Mouse (Mus musculus) gastrocnemius, postnatal 10 days (tissue): ENCODE data around the gene Dgka. TPM values are rescaled to one million over a fixed set of nuclear protein-coding genes. Genes with fewer than 3 reads are reported as not detected.
"Not testable (repeated sequence)": the region's sequence is repeated elsewhere in the genome, so short reads cannot be mapped to it uniquely, and the experiment has no call there.

Source experiments
- DNase-seq: peaks from one replicate; pipeline ENCODE4 v3.0.0; 2021; ENCODE audit warnings: mixed read lengths
- total RNA-seq, 2 experiments: library from RNA; stranded (reverse); gene quantifications; 2 replicates each; pipeline ENCODE4 v1.2.3; 2021

The Dgka gene
- total RNA-seq, 2 experiments from 2014 or later = 7.1 to 8.8 TPM

DNA sequence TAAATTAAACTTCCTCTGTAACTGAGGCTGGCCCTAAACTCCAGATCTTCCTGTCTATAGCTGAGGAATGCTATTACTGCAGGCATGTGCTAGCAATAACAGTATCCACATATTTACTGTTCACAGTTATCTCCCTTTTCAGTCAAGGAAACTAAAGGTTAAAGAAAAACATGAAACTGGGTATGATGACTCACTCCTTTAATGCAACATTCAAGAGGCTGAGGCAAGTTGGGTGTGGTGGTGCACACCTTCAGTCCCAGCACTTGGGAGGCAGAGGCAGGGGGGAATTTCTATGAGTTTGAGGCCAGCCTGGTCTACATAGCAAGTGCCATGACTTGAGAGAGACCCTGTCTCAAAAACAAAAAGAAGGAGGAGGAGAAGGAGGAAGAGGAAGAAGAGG lies 12.7 kb downstream of the Dgka start:
- no peak for DNase-seq

DNA sequence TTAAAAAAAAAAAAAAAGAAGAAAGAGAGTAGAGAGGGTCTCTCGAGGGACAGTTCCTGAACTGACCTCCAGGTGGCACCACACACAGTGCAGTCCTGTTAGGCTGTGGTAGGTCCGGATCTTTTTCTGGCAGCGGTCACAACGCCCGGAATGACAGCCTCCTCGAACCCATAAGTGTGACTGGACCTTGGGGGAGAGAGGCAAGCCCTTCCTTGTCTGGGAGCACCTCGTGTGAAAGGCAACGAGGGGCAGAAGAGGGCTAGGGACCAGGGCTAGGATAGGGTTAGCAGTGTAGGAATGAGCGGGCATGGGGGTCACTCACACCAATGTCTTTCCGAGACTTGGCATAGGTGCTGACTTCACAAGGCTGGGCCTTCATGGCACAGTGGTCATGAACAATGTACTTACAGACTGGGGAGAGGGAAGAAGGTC lies 13.6 kb downstream of the Dgka start:
- peak; percentile 80 for DNase-seq

DNA sequence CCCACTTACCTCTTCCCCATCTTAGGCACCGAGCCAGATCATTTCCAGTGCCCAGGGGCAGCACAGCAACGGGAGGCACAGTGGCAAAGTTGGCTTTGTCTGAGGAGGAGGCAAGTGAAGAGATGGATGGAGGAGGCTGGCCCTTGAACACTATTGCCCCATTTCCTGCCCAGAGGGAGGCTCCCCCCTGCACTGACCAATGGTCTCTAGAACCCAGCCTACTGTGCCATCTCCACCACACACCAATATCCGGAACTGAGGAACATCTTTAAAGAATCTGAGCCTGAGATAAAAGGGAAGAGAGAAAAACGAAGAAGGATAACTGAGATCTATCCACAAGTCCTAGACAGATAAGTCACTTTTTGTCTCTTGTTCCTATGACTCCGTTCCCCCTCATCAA lies 16.6 kb downstream of the Dgka start:
- DNase-seq = no peak

DNA sequence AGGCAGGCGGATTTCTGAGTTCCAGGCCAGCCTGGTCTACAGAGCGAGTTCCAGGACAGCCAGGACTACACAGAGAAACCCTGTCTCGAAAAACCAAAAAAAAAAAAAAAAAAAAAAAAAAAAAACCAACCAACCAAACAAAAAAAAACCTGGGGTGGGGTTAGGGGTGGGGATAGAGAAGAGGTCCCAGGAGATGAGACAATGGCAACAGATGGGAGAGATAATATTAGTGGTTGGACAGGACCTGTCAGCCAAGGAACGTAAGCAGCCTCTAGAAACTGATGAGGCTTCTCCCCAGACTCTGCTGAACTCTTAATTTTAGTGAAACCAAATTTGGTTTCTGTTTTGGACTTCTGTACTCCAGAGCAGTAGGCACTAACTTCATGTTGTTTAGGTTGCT lies 19.2 kb downstream of the Dgka start:
- not testable (repeated sequence) for DNase-seq

DNA sequence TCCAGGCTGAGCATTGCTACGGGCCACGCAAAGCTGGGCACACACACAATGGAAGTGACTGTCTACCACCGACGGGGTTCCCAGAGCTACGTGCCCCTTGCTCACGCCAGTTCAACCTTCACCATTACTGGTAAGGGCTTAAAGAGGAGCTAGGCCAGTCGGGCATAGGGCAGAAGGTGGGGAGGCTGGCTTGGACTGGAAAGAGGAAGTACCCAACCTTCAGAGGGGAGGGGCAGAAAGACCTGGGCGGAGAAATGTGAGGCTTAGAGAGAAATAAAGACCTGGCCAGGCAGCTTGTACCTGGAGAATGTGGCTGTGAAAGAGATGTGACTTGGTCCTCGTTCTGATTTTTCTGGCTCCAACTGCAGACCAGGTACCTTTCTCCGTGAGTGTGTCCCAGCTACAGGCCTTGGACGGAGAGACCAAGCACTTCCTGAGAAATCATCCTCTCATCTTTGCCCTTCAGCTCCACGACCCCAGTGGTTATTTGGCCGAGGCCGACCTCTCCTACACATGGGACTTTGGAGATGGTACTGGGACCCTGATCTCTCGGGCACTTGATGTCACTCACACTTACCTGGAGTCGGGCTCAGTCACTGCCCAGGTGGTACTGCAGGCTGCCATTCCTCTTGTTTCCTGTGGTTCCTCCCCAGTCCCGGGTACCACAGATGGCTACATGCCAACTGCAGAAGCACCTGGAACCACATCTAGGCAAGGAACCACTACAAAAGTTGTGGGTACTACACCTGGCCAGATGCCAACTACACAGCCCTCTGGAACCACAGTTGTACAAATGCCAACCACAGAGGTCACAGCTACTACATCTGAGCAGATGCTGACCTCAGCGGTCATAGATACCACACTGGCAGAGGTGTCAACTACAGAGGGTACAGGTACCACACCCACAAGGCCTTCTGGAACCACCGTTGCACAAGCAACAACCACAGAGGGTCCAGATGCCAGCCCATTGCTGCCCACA lies 28.8 kb downstream of the Dgka start:
- no peak for DNase-seq

DNA sequence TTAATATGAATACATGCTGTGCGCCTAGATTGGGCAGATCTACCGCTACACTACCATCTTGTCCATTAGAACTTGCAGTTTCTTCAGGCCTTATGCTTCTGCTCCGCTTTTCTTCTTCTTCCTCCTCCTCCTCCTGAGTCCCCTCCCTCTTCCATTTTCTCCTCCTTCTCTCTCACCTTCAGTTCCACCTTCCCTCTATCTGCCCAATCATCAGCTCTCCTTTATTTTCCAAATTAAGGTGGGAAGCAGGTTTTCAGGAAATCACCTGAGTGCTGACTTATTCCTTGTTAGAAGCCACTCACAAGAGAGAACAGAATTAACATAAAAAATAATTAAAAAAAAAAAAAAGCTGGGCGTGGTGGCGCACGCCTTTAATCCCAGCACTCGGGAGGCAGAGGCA lies 33.3 kb downstream of the Dgka start:
- DNase-seq = not testable (repeated sequence)

DNA sequence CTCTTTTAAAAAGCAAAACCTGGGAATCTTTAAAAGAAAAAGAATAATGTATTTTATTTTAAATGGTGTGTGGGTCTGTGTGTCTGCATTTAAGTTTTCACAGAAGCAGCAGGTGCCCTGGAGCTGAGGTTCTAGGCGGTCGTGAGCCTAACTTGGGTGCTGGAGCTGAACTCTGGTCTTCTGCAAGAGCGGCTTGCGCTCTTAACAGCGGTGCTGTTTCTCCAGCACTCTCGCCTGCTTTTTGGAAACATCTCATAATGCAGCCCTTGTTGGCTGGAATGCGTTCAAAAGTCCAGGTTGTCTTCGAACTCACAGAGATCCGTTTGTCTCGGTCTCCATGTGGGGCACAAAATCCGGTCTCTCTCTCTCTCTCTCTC lies 39.4 kb downstream of the Dgka start:
- DNase-seq = no peak

DNA sequence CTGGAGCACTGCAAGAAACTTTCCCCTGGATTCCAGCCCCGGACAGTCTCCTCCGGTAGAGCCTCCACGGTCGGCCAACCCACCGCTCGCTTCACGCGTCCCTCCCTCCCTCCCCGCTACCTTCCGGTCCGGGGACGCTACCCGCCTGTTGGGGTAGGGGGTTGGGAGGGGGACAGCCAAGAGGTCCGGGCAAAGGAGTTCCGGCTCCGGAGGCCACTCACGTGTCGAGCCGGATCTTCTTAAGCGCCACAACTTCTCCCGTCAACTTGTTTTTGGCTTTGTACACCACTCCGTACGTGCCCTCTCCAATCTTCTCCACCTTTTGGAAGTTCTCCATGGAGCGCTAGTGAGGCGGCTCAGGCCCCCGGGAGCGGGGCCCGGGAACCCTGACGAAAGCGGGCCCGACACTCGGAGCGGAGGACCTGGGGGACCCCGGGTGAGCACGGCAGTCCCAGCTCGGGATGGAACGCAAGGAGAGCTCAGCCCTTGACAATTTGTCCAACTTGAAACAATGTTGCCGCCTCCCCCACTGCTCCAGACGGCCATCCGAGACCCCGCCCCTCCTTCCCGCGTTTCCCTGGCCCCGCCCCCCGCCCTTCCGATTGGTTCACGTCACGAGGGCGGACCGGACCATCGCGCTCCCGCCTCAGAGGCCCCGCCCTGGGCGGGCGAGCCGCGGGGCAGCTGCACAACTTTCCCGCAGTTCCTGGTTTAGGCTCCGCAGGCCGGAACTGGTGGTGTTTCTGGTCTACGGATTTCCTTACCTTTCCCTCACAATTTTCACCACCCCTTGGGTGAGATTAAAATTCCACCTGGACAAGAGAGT lies 40.0 kb downstream of the Dgka start, which contains the start of gene Cdk2:
Gene Cdk2, minus strand, starts transcription at position 541 of the 826 bp plus-strand sequence.
- peak; percentile 92 for DNase-seq

DNA sequence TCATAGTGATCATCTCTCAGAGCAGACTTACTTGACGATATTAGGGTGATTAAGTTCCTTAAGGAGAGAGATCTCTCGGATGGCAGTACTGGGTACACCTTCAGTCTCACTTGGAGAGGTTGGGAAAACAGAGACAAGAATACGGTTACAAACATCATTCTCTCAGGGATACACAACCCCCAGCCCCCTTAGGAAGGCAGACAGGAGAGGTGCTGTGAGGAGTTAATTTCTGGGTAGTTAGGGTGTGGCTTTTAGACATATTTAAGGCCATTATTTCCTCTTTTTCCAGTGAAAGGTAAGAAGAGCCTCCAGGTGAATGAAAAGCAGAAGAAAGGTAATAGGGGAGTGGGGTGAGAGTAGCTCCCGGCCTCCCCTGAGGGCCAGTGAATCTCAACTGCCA lies 40.8 kb downstream of the Dgka start, which contains the start of gene Pmel:
Gene Pmel, plus strand, starts transcription at position 301 of the 400 bp plus-strand sequence.
- no peak for DNase-seq

DNA sequence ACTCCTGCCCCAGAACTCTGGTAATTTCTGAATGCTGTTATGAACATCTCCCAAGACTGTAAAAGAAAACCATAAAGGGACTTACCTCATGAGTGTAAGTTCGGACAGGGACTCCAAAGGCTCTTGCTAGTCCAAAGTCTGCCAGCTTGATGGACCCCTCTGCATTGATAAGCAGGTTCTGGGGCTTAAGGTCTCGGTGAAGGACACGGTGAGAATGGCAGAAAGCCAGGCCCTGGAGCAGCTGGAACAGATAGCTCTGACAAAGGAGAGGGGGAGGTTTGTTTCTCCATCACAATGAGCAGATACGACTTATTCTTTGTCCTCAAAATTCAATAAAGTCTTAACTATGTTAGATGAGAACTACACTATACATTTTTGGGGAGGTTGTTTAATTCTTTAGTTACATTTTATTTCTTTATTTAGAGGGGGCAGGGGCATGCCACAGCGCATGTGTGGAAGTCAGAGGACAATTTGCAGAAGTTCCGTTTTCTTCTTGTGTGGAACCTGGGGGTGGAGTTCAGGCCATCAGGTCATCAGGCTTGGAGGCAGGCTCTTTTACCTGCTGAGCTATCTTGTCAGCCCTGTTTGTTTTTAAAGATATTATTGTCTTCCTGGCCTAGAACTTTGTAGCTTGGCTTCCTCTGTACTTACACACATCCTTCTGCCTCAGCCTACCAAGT lies 42.2 kb downstream of the Dgka start:
- DNase-seq = no peak

DNA sequence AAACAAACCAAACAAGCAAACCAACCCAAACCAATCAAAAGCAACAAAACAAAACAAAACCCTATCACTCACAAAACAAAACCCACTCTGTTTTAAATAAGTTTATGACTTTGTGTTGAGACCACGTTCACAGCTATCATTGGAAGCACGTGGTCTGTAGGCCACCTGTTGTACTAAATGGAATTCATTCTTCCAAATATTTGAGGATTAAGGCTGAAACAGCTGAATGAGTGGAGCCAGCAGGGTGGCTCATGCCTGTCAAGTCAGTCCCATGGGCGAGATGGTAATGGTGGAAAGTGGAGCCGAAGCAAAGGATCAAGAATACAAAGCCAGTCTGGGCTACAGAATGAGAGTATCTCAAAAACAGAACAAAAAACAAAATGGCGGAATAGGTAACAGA lies 43.9 kb downstream of the Dgka start:
- DNase-seq = no peak

DNA sequence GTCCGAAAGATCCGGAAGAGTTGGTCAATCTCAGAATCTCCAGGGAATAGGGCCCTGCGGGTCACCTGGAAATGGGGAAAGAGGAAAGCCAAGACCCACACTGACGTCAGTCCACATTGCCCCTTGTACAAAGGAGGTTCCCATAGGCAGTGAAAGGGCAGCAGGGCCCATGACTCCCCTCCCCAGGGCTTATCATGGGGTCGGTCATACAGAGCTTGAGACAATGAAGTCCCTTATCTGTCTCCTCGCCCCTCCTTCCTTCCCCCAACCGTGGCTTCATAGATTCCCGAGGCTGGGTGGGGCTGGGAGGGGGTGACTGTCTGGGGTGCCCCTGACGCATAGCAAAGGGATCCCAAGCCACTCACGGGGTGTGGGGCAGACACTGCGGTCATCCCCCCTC lies 45.0 kb downstream of the Dgka start:
- no peak for DNase-seq

DNA sequence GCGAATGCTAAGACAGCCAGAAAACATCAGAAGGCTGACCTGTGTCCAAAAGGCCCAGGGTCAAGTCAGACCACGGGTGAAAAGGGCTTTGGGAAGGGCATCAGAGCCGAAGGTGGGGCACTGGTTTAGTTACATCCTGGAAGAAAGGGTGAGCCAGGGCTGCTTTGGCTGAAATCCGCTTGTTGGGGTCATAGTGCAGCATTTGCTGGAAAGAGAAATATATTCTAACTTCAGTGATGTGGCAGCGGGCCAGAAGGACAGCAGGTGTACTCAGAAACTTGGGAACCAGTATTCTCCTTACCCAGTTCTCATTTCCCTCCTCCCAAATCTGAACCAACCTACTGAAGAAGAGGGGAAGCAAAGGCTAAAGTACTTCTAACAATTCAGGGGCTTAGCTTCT lies 45.6 kb downstream of the Dgka start:
- DNase-seq = no peak

DNA sequence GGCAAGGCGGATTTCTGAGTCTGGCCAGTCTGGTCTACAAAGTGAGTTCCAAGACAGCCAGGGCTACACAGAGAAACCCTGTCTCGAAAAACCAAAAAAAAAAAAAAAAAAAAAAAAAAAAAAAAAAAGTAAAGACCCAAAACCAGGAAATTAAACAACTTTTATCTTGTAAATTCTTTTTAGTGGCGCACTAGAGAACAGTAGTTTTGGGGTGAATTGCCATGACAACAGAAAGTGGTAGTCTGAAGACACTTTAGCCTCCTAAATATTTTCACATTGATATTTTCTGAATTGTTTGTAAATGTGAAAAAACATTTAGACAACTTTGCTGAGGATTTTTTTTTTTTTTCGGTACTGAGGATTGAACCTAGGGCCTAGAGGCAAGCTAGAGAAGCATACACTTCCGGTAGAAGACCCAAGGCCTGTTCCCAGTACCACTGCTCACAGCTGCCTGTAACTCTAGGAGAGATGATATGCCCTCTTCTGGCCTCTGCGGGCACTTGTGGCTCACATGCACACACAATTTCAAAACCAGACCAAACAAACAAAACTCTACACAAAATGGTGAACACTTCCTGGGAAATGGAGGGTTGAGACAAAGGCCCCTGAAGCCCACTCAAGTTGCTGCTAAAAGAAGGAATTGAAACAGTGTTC lies 47.5 kb downstream of the Dgka start:
- DNase-seq = no peak

DNA sequence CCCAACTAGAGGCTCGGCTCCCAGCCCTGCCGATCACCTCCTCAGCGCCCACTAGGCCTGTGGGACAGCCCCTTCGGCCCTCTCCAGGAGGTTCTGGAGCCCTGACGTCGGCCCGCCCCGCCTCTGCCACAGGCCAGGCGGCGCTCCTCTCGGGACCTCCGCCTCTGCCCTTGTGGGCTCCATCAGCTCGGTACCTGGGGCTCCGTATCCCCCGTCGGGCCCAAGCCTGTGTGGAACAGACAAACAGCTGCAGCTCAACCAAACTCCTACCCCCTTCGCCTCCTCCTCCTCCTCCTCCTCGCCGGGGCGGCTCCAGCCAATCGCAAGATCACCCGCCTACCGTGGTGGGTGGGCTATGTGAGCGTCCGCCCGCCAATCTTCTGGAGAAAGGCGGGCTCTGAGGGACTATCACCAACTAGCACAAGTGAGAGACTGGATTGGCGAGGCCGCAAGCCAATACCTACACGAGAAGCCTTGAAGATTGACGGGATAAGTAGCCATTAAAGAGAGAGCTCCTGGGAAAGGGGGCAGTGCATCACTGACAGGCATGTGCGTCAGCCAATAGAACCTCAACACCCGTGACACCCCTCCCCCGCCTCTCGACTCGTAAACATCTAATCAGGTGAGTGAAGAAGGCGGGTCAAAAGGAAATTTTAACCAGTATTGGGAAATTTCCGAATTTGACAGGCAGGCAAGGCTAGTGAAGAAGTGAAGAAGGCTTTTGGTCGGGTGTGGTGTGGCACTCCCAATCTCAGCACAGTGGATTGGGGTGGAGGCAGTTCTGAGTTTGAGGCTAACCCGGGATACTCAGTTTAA lies 48.5 kb downstream of the Dgka start, which contains the start of gene Rab5b:
Gene Rab5b, minus strand, starts transcription at position 273 of the 816 bp plus-strand sequence.
- DNase-seq = peak; percentile 91

DNA sequence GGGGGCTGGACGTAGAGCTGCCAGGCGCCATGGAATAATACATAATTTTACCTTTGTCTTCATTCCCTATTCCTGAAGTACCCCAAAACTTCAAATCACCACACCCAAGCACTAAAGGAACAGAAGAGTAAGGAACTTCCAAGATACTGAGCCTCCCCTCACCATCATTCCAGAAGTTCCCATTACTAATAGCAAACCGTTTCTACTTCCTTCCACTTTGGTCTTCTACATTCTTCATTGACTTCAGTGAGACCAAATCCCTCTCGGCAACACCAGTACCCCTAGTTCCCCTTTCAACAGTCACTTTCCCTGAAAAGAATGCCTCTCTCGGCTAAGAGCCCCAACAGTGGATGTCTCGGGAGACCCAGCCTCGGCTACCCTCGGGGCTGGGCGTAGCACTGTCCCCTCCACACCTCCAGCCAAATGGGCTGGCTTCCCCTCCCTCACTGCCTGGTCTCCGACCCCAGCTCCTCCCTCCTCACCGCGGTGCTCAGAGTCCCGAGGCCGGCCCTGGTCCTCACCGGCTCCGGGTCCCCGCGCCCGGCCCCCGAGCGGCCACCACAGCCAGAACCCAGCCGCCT lies 49.2 kb downstream of the Dgka start:
- DNase-seq = no peak

DNA sequence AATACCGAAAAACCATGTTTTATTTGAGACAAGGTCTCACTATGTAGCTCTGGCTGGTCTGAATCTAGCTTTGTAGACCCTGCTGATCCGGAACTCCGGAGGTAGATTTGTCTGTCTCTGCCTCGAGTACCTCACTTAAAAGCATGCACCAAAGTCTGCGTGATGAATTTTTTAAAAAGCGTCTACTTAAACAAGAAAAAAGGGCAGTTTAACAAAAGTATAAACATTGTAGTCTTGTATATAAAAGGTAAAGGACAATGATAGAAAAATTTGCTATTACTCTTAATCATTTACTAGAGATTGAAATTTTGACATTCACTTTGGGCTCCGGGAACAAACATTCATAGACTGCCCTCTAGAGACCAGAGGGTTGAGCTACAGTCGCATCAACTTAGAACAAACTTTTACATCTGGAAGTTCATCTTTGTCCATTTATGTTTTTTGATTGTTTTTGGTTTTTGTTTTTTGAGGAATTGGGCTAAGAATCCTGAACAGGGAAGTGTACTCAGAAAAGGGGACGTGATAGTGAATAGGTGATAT lies 70.1 kb downstream of the Dgka start:
- DNase-seq = no peak

DNA sequence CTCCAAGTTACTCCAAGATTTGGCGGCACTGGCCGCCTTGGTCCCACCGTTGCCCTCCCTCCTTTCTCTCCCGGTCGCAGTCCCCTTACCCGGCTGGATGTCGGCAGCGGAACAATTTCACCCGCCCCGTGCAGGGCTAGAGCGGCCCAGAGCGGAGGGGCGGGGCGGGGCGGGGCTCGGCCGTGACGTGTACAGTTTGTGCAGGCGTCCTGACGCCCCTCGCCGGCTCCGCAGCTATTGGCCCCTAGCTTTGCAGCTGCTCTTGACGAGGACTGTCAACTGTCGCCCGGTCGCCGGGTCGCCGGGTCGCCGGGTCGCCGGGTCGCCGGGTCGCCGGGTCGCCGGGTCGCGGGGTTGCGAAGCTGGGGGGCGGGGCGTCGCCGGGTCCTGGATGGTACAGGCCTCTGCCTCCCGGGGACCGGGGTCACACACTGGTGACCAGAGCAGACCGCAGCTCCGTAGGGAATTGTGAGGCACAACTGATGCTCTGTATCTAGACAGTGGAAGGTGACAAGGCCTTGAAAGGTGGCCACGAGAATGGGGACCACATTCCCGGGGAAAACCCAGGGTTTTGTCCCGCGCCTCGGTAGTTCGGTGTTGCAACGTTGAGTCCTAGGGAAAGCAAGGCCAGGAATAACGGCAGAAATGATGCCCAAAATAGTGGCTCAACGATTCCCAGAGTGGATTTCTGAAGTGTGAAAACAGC lies 70.7 kb downstream of the Dgka start, which contains the start of gene Suox:
Gene Suox, minus strand, starts transcription at position 311 of the 706 bp plus-strand sequence.
- DNase-seq = peak; percentile 78

DNA sequence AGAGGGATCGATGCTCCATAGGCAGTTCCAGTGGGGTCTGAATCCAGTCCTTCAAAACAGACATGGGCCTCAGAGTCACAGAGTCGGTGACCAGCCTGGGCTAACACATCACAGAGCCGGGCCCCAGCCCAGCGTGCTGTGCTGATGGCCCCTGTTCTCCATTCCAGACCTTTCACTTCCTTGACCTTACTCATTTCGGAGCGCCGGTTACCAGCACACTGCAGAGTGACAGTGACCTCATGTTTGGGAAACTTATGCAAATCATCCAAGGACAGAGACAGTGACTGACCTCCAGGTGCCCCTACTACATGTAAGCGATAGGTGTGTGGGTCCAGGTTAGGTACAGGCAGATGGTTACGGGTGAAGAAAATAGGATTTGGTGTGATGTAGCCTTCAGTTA lies 73.5 kb downstream of the Dgka start:
- DNase-seq = no peak
